Mouse (Mus musculus) kidney, adult 8-10 months (tissue): Measurements from ENCODE around the gene Pik3c2g.
A peak's percentile ranks its signal among the peaks of the same experiment; 100 is the strongest.

Experiments
- DNase-seq, 2 experiments: peaks; one replicate each; pipeline ENCODE4 v3.0.0; 2022

The Pik3c2g gene

DNA sequence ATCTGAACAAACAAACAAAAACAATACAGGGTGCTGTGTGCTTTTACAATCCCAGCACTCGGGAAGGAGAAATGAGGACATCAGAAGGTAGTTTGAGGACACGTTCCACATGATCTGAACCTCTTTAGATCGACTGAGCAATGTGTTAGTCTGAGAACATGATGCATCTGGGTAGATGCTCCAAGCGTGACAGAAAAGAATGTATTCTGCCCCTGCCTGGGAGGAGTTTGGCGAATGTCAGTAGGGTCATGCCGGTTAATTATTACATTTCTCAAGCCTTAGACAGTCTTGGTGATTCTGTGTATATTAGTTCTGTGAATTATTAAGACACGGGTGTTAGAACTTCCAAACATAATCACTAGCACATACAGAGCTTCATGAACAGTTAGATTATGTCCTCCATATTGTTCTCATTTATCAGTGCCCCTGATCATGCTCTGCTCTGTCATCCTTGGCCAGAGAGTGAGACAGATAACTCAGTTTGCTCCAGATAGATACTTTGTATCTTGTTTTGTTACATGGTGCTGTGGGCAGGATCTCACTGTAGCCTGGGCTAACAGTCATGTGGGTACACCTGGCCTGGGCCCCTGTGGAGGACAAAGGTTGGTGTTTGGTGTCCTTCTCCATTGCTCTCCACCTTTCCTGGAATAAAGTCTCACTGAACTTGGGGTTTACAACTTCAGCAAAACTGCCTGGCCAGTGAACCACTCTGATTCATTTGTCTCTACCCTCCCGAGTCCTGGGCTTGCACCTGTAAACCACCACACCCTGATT is 360.3 kb downstream of the Pik3c2g start:
- peak; percentile 71 to 73 for DNase-seq

DNA sequence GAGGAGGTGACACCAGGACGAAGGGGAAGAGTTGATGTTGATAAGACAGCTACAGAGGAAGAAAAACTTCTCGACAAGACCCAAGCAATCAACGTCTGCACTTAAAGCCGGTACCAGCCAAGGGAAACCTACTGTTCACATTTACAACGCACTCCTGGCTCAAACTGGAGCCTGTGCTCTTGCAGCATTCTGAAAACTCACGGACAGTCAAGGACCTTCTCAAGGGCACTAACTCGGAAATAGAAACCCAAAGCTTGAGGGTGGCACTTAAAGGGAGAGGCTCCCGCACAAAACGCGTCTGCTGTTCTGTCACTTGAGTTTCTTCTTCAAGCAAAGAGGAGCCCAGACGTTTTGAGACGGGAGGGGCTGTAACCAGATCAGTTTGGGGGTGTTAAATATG is 366.6 kb downstream of the Pik3c2g start:
- peak in 1 of 2 experiments; percentile 5 for DNase-seq

DNA sequence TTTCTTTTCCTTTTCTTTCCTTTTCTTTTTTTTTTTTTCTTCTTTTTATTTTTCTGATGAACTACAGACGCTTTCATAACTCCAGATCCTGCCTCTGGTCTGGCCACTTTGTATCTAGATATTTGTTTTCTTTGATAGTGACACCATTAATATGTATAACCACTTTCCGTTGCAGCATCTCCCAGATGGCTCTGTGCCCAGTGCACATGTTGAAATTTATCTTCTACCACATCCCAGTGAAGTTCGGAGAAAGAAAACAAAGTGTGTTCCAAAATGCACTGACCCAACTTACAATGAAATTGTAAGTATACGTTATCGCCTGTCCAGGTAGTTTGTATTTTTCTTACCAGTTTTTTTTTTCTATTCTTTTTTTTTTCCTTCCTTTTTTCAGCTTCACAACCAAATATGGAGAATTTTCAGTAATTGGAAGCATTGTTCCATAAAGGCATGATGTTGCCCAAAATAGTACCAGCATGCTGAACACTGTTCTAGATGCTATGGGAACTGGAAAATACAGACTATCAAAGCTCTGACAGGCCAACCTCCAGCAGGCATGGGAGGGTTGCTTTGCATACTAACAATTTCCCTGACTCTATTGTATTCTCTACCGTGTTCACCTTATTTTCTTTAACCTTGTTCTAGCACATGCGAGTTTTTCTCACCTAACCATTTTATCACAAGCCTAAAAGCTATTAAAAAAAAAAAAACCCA is 370.7 kb downstream of the Pik3c2g start:
- DNase-seq, result no peak

DNA sequence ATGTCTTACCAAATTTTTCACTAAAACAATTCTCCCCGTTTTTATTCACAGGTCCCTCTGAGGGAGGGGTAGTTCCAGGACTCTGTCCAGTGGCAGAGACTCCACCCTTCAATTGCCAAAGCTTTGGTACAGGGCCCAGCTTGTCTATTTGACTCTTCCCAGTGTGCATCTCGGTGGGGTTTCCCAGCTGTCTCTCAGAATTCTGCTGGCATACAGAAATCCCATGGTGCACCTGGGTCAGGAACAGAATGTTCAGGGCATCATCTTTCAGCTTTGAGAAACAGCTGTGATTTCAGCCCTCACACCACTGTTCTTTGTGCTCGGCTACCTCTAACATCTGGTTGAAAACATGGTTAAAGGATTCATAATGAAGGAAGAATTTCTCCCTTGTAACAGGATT is 376.8 kb downstream of the Pik3c2g start:
- DNase-seq, result no peak

DNA sequence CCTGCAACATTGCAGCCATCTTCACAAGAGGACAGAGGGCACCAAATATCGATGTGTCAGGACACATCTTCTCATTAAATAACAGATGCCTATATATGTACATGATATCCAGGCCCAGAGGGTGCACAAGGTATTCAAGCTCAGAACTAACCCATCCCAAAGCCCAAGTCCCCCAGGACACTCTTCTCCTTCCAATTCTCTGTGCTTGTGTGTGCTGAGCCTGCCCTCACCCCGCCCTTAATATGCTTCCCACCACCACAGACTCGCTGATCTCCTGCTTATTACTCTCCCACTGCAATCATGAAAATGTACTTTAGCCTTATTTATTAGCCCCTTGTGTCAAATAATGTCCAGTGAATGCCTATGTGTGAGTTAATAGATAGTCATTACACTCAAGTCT is 377.9 kb downstream of the Pik3c2g start:
- DNase-seq, result no peak

GRCm38 (mm10) chr6:139966684-139967083 is 379.7 kb downstream of the Pik3c2g start:
- DNase-seq, result no peak

DNA sequence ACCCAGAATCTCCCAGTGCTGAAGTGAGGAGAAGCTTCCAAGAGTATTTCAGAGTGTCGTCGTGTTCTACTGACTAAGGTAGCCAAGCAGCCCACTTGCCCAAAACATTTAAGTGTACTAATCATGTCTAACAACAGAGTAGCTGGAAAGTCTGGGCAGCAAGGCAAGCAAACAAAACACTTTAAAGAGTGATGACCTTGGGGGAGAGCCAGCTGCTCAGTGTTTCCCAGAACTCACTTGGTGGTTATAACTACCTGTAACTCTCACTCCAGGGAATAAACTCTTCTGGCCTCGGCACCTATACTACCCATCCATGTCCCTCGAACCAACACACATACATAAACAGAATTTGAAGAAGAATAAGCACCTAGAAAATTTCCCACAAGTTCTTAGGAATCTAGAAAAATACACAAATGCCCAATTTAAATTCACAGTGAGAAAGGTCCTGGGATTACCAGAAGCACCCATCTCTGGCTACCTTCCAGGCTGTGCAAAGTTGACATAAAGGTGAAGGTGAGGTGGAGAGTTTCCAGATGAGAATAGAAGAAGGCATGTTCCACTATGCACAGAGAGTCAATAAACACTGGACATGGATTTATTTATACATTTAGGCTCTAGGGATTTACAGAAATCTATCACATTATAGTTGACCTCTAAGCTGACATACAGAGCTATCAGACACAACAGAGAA is 384.7 kb downstream of the Pik3c2g start:
- DNase-seq, result no peak

DNA sequence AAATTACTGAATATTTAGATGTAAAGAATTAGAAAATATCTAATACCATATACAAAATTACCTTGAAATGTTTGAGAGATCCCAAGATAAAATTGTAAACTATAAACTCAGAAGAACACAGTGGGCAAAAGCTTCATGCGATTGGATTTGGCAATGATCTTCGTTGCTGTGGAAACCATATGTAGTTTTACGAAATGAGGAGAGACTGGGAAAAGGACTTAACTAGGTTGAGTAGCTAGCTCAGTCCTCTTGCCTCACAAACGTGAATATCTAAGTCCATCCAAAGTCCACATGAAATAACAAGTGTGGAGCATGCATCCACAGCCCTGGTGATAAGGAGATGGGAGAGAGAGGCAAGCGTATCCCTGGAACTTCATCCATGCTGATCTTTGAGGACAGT is 387.6 kb downstream of the Pik3c2g start:
- DNase-seq, result no peak

DNA sequence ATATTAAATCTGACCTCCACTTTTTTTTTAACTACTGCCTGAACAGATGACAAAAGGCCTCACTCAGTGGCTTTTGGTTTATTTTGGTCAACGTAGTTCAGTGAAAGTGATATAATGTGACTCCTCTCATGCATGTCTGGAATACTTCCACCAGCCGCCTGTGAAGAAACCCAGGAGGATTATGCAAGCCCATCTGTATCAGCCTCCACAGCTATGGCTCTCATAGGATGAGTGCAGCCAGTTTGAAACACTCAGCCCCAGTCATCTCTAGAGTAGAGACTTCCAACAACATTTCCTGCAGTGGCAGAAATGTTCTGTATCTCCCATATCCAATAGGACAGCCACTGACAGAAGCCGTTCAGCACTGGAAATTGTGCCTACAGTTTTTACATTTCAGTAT is 391.1 kb downstream of the Pik3c2g start:
- no peak for DNase-seq

GRCm38 (mm10) chr6:139981061-139981460 is 394.0 kb downstream of the Pik3c2g start:
- DNase-seq, result peak; percentile 2 to 19

- no peak for DNase-seq
Observed at GRCm38 (mm10) chr6:139984069-139984468, 397.0 kb downstream of the Pik3c2g start.

GRCm38 (mm10) chr6:139986564-139986963 is 399.5 kb downstream of the Pik3c2g start:
- no peak for DNase-seq

GRCm38 (mm10) chr6:139989075-139989474 is 402.1 kb downstream of the Pik3c2g start:
- no peak for DNase-seq

DNA sequence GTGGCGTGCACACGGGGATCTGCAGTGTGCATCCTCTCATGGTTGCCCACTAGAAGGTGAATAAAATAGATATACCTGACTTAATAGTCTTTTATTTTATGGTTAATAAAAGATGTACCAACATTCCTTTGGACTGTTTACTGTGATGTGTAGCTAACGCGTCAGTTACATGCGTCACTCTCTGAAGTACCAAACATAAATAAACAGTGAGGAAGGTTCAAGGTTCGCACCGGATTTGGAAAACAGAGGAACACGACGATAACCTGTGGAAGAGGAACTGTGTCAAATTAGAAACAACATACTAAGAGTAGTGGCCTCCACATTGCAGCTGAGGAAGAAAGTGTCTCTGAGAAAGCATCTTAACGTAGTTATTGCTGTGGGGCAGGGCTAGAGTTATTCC is 402.6 kb downstream of the Pik3c2g start:
- no peak for DNase-seq

- no peak for DNase-seq
Observed at GRCm38 (mm10) chr6:140005181-140005580, 418.2 kb downstream of the Pik3c2g start.
